Mouse (Mus musculus) liver, postnatal 0 days (tissue): ENCODE data around the gene Stat4.

Experiments used
- CTCF ChIP-seq: sonication (generic); IDR thresholded peaks from 2 replicates; pipeline ENCODE4 v1.5.1; 2016; ENCODE audit warnings: antibody characterized with exemption, low read depth
- EP300 ChIP-seq: IDR thresholded peaks from 2 replicates; pipeline ENCODE4 v1.6.1; 2016; ENCODE audit warnings: antibody characterized with exemption, low read depth, mild to moderate bottlenecking

DNA sequence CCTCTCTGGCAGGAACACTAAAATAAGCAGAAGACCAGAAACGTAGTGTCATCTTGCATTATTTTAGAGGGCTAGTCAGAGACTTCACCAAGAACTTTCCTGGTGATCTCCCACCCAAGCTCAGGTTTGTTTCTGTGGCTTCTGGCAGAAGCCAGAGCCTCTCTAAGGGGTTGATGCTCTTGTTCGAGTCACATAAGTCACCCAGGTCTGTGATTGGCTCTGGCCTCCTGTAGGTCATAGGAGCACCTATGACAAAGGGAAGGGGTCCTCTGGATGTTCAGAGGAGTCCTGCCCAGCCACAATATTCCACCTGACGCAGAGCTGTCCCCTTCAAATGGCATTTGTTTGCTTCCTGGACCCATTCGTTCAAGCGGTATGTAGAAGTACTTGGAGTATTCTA, at the start of gene Stat4:
- TF ChIP-seq CTCF (no peak), EP300 (no peak)
